Mouse (Mus musculus): ENCODE measurements around the gene Gm21891. TPM values are rescaled to one million over a fixed set of nuclear protein-coding genes. Genes with fewer than 3 reads are reported as not detected.

The Gm21891 gene
- polyA plus RNA-seq (2021; fragmentation: Nextera tagmentation) = not detected in 2 replicates
- long read RNA-seq, experiment 1 = 0 reads
- long read RNA-seq, experiment 2 = 0 reads

DNA sequence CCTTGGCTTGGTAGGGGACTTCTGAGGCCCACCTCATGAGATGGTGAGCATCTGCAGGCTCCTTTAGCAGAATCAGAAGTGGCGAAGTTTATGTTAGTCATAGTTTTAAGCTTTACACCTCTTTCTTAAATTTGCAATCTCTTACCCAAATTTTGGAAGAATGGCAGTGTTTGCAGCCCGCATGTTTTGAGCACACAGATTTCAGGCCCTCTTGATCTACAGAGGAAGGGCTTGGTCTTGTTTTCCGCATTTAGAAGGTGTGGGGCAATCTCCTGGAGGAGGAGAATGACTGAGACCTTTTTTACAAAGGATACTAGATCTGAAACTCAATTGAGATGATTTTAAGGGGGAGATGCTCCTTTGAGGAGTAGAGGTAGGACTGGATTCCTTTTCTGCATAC, at the start of gene Gm21891:
TSS of gene Gm21891 (minus strand) at position 101 of the 400 bp plus-strand sequence.

DNA sequence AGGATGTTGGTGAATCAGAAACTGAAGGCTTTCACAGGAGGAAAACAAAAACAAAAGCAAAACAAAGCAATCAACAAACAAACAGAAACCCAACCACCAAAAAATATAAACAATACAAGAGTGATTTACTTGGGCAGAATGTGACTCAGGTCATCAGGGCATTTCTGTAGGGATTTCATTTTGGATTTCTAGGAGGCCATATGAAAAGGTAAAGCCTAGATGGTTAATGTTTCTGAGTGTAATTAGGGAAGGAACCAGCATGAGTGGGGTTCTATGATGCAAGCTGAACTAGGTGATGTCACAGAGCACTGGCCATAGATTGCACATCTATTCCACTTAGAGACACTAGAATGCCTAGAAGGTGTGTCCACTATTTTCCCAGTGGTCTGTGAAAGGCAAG, 28.4 kb upstream of the Gm21891 start, which contains the start of gene Gm21425:
TSS of gene Gm21425 (plus strand) at position 301 of the 400 bp plus-strand sequence.

Other genes starting within 250 kb of the Gm21891 start
- not detected in 2 replicates for gene Gm20807, start 90.6 kb downstream of the Gm21891 start, polyA plus RNA-seq (2021; fragmentation: Nextera tagmentation)
- gene Gm21425, start 28.5 kb upstream of the Gm21891 start, polyA plus RNA-seq (2021; fragmentation: Nextera tagmentation) = not detected in 2 replicates
- gene Gm21828, start 90.4 kb upstream of the Gm21891 start, polyA plus RNA-seq (2021; fragmentation: Nextera tagmentation) = not detected in 2 replicates
- gene Gm21440, start 118.9 kb upstream of the Gm21891 start, polyA plus RNA-seq (2021; fragmentation: Nextera tagmentation) = not detected in 2 replicates
- gene Gm21454, start 119.0 kb upstream of the Gm21891 start, polyA plus RNA-seq (2021; fragmentation: Nextera tagmentation) = not detected in 2 replicates
- gene Gm21725, start 215.6 kb upstream of the Gm21891 start, polyA plus RNA-seq (2021; fragmentation: Nextera tagmentation) = not detected in 2 replicates

All from left cerebral cortex, adult 6 months (tissue).